Mouse (Mus musculus): ENCODE data around the gene Sik2.

The Sik2 gene

DNA sequence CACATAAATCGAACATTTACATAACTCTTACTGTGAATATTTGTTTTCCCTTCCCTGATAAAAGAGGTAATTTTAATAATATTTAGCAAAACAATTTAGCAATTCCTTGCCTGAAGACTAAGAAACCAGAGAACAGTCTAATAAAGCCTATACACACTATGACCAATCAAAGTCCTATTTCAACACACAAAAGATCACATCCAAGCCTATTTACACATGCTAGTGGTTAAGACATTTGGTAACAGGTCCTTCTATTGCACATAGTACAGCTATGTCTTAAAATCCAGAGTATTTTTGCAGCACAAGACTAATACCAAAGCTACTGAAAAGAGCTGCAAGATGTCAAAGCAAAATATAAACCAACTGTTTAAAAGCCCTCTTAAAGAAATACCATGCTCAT is 4.8 kb downstream of the Sik2 start:
- intact Hi-C loops (cut with DNase I) = no loop called here

DNA sequence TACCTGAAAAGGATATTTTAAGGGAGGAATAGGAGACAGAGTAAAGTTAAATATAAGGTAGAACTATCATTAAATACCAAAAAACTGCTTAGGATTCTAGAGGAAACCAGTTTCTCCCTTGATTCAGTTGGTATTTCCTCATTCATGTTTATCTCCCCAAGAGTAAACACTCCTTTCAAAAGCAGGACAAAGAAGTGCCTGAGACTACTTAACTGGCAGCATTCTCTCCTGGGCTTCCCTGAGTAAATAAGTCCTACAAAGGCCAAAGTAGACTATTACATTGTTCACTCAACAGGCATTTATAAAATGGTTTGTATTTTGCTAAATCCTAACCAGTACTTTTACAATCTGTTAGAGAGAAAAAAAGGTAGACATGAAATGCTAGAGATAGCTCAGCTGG is 22.2 kb downstream of the Sik2 start:
- intact Hi-C loops (cut with DNase I) = loop anchor here (10.0 kb wide), 1 partner anchor 52 kb away; no protein-coding TSS in a partner anchor

DNA sequence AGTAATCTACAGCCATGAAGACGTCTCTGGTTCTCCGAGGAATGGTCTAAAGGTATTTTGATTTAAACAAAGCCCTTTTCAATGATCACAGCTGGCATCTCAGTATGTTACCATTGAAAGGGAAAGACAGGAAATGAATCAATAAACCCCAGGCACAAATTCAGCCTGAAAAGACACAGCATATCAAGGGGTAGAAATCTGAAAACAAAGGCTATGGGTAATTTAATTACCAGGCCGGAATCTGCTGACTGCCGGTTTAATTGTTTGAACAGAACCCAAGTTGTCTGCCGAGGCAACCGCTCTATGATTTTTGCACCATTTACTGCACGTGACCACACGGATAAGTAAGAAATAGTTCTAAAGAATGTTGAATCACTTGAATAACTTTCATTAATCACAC is 22.8 kb downstream of the Sik2 start:
- intact Hi-C loops (cut with DNase I) = loop anchor here (10.0 kb wide), 1 partner anchor 51 kb away; no protein-coding TSS in a partner anchor

DNA sequence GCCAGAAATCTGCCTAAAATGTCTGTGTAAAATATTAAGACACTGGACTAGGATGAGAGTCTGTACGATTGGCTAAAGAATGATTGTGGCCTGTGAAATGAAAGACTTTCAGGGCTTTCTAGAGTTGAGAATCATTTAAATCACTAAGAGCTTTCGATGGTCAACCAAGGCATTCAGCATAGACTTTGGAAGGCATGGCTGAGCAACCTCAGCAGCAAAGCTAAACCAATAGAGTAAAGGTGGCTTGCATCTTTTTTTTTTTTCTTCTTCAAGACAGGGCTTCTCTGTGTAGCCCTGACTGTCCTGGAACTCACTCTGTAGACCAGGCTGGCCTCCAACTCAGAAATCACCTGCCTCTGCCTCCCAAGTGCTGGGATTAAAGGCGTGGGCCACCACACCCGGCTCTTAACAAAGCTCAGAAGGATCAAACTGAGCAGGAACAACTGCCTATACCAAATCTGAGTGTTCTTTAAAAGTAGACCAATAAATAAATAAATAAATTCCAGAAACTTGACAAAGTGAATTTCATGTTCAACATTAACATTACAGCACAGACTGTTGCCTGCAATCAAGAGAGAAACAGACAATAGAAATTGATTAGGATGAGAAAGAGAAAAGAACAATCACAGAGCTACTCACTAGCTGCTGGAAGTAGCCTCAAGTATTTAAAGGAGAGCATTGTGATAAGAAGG is 27.2 kb downstream of the Sik2 start:
- intact Hi-C loops (cut with DNase I) = loop anchor here (10.0 kb wide), 1 partner anchor 47 kb away; no protein-coding TSS in a partner anchor

DNA sequence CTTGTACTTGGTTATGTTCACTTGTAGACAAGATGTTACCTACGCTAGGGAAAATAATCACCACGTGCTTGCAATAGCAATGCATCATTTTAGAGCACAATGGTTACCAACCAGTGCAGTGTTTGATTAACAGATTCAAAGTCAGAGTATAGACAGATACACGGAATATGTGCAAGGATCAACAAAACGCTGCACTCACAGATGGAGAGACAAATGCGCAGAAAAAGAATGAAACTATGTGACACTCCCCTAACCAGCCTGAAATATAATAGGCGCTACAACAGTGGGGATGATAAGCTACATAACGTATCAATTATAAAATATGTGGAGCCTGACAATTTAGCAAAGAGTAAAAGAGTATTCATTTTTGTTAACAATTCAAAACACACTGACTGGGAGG is 34.2 kb downstream of the Sik2 start:
- intact Hi-C loops (cut with DNase I) = no loop called here

DNA sequence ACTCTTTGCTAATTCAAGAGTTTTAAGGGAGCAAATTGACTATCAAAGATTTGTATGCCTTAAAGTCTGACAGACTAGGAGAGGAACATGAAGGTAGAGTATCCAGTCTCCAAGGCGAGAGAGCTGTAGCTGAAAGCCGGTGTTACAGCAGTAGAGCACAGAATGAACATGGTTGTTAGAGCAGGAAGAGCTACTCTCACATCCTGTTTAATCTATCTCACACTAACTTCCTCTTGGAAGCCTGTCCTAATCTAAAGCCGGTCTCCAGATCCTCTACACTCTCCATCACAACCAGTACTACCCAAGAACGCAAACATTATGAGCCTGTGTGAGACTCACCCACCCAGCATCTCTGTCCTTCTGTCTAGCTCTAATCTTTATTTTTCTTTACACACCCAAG is 38.5 kb downstream of the Sik2 start:
- intact Hi-C loops (cut with DNase I) = no loop called here

DNA sequence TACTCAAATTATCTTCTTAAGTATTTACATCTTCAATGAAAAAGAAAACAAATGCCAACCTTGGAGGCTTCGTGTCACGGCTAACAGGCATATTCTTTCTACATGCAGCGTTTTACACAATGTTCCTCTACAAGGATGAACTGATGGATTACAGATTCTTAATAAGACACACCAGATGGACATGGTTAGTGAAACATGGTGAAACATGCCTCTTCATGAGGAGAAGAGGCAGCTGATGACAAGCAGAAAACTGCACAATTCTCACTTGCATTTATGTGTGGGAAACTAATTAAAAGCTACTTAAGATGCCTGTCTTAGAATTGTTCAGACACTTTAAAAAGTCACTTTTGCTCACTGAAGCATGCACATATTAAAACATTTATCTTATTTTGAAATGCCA is 39.6 kb downstream of the Sik2 start:
- intact Hi-C loops (cut with DNase I) = no loop called here

DNA sequence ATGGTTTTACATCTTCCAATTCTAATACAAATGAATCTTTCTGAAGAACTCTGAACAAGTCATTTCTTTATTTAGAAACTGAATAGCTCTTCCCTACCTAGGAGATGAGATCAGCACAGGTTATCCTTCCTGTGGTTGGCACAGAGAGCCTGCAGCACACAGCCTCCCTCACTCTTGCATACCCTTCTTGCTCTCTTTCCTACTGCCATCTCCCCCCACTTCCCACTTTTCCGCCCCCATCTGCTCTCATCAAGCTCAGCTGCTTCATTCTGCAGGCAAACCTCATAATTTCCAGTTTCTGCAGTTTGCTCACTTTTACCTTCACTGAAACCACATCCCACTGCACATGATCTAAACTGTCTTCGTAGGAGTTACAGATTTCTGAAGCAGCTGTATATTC is 42.6 kb downstream of the Sik2 start:
- intact Hi-C loops (cut with DNase I) = no loop called here

DNA sequence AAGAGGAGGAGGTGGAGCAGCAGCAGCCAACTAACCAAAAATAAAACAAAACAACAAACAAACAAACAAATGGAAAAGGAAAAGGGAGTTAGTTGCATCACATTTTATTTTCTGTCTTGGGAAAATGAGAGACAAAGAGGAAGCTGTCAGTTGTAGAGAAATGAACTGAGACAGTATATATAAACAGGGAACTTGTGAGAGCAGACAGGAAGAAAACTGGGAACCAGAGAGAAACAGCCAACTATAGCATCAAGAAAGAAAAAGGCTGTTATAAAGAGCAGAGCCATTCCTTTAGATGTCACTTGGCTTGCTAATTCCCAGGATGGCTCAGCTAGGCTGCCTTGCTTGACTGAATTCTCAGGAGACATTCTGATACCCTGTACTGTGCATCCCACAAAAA is 43.5 kb downstream of the Sik2 start:
- intact Hi-C loops (cut with DNase I) = no loop called here

DNA sequence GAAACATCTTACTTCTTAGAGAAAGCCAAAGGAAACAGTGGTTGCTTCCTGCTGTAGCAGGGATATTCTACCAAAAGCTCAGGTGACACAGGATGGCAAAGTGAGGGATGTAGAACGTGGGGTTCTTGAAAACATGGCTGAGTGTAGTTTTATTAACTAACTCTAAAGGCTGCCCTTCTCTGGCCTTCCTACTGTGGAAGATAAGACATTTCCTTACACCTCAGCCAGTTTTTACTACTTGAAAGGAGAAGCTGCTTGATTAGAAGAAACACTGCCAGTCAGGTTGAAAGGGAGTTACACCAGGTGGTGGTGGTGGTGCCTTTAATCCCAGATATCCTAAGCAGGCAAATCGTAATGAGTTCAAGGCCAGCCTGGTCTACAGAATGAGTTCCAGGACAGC is 44.0 kb downstream of the Sik2 start:
- intact Hi-C loops (cut with DNase I) = no loop called here

DNA sequence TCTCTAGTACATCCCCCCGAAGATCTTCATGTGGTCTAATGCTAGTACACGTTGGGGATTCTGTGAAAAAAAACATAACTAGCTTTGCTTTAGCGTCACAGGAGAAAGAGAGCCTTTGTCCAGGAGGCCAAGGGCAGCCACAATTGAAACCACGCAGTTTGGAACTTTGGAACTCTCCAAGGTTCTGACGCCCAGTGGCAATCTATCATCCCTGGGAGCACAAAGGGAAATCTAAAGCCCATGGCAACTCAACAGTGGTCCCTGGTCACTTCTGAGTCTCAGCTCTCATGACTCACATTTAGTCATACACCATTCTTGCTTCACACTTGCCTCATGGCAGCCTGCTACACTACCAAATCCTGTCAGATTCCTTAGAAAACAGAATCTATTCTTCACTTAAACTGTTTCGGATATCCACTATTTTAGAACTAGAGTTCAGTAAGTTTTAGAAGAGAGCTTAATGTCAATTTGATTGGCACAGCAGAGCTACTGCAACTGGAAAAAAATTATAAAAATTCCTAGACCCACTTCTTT is 50.9 kb downstream of the Sik2 start:
- intact Hi-C loops (cut with DNase I) = no loop called here

DNA sequence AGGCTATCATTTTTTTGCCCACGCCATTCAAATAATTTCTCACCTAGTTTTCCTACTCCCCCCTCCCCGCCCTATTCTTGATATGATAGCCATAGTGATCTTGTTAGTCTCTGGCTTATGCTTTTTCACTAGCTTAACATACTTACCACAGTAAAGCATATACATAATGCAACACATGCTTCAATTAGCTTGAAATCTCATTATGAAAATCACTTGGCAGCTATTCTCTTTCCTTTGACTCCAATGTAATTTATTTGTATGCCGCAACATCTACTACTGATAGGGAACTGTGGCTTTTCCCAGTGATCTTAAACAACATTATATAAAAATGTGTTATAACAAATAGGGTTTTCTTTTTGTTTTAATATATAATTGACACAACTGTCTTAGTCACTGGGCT is 53.7 kb downstream of the Sik2 start:
- intact Hi-C loops (cut with DNase I) = no loop called here

DNA sequence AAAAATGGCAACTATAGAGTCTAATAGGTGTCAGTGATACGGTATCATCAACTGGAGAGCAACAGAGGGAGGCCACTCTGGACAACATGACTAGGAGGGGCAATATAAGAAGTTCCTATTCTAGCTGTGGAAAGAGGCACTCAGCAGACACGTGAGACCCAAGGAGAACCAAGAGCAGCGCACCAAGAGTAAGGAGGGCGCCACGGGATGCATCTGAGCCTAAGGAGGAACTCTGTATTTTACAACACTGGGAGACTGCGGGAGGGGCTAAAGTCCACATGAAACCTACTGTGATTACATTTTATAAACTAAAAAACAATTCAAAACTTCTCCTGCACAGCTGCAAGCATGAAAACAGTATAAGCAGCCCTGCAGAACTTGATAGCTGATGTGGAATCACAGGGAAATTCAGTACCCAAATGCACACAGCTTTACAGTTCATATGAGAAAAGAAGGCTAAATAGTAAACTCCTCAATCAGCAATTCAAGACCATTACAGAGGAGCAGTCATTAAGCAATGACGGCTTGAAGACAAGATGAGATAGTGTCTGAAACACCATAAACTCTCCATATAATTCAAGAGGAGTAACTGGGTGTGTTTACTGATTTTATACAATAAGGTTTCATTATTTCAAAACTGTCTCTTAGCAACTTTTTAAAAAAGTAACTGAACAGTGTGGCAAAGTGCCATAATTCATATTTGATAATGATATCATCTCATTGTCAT is 60.6 kb downstream of the Sik2 start:
- intact Hi-C loops (cut with DNase I) = no loop called here

DNA sequence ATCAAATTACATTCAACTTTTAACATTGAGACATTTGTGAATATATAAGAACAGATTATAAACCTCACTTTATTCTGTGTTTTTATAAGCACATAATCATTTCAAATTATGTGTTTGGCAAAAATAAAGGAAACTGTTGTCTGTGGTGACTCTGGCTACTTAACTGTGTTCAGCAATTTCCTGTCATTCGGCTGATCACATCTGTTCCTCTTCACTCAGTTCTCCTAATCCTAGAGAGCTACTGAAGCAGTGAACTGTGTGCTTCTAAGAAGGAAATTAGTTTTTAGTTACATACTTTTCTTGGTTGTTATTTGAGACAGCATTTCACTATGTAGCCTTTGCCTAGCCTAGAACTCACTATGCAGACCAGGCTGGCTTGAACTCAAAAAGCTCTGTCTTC is 62.5 kb downstream of the Sik2 start:
- intact Hi-C loops (cut with DNase I) = no loop called here

DNA sequence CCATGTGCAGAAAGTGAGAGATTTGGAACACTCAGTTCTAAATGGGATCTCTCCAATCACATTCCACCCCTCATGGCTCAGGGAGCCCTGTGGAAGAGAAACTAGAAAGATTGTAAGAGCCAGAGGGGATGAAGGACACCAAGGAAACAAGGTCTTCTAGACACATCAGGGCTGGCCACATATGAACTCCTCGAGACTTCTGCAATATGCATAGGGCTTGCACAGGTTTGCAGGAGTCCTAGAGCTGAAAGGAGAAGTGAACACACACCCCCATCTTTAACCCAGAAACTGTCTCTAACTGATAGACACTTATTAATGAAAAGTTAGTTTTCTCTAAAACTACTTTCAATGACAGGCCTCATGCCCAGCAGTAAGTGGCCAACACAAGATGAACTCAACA is 64.0 kb downstream of the Sik2 start:
- intact Hi-C loops (cut with DNase I) = no loop called here

DNA sequence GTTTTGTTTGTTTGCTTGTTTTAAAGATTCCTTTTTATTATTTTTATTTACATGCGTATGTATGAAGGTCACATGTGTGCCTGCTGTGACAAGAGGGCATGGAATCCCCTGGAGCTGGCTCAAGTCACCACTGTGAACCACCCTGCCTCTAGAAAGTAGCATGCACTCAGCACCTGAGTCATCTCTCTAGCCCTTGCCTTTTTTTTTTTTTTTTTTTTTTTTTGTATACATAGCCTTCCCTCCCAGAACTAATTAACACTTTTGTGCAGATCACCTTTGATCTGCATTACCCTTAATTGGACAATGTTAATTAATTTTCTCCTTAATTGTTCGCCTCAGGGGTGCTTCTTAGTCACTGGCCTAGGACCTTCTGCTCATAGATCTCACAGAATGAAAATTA is 66.2 kb downstream of the Sik2 start:
- intact Hi-C loops (cut with DNase I) = no loop called here

DNA sequence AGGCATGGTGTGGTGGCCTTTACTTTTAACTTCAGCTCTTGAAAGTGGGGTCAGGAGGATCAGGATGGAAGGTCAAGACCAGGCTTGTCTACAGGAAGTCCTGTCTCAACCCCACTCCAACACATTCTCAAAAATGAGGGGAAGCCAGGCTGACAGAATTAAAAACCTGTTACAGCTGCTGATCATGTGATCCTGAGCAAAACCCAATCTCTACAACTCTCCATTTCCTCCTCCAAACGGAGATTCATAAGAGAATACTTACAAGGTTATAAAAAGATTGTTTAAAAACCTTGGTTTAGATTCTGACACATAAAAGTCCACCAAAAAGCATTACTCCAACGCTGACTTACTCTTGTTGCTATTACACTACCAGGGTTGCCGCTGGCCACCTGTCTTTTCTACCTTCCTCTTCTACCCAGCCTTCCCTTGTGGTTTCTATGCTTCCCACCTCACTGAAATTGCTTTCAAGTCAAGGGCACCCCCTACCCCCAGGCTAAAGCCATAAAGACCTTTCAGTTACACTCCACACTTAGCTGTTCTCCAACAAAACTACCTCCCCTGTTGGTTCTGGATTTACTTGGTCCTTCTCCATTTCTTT is 67.0 kb downstream of the Sik2 start:
- intact Hi-C loops (cut with DNase I) = no loop called here

DNA sequence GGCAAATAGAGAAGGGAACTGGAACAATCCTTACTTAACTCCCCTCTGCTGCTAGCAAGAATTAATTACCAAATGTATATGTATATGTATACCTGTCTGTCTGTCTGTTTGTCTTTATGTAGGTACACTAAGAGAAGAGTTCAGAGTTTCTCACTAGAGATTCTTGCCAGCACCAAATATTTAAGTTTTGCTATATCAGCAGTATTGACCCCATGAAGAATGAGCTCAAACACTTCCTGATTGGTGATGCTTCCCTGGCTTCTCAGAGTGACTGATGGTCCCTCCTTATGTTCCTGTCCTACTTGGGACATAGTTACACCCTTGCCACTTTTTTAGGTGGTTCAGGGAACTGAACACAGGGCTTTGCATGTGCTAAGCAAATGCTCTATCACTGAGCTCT is 78.9 kb downstream of the Sik2 start:
- intact Hi-C loops (cut with DNase I) = loop anchor here (10.0 kb wide), 1 partner anchor 55 kb away; no protein-coding TSS in a partner anchor

DNA sequence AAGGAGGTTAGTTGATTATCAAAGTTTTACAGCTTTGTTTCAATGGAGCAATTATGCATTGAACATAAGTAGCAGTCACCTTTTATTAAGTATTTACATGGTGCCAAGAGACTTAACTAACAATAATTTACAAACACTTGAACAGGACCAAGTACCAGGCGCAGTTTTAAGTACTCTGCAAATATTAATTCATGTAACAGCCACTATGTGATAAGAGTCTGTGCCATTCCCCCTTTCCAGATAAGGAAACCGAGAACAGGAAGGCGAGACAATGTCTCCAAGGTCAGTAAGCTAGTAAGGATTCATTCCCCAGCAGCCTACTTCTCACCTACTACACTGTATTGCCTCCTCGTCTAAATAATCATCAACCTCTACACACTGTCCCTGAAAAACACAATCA is 83.1 kb downstream of the Sik2 start:
- intact Hi-C loops (cut with DNase I) = no loop called here

DNA sequence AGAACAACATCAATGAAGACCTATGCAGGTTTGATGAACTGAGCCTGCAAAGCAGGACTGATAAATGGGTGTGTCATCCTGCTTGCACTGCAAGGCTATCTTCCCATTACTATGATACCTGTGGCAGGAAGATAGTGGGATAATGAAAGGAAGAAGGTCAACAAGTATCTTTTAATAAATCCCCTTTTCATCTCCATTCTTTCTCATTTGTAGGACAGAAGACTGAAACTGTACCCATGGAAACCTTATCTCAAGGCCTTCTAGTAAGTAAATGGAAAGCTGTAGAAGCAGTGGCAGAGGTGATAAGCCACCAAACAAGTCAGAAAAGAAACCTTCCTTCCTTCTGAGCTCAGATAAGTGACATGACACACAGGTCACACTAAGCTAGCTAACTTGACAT is 84.4 kb downstream of the Sik2 start:
- intact Hi-C loops (cut with DNase I) = no loop called here

DNA sequence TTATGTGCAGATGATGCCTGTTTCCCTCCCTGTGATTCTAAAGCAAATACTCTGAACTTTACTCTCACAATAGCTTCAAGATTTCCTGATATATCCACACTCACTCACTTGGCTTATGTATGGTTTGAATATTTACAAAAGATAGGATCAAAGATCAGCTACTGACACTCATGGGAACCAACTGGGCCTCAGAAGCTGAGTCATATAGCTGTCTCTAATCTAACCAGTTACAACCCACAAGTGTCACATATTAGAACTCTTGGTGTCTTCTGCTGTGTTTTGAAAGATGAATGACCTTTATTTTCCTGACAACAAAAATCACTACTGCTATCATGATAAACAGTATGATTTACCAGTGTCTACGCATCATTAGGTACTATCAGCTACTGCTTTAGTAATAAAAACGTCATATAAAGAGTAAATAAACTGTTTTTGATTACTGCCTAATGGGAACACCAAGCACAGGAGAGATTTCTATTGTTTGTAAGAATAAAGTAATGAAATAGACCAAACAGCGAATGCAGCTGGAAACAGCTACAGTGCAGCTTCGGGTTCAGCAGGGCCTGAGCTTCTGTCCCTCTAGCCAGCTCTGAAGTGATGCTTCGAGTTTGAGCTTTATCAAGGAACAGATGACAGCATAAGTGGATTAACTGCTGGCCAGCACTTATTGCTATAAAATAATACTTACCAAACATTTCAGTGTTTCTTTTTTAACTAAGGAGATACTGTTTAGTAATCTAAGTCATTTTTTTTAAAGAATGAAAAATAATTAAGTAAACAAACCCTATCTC is 86.3 kb downstream of the Sik2 start:
- intact Hi-C loops (cut with DNase I) = no loop called here

Data from adrenal gland (tissue).